Mouse (Mus musculus) layer of hippocampus, postnatal 36 days (tissue): ENCODE data around the gene Nifk. TPM values are rescaled to one million over a fixed set of nuclear protein-coding genes. Genes with fewer than 3 reads are reported as not detected.

ENCODE experiments used
- DNase-seq, 2 experiments: peaks; one replicate each; pipeline ENCODE4 v3.0.0; 2022
- total RNA-seq, 2 experiments: library from RNA; stranded (reverse); gene quantifications; 2 replicates each; pipeline ENCODE4 v1.2.3; 2021

The Nifk gene
- total RNA-seq, 2 experiments from 2014 or later: 25.5 to 27.5 TPM

DNA sequence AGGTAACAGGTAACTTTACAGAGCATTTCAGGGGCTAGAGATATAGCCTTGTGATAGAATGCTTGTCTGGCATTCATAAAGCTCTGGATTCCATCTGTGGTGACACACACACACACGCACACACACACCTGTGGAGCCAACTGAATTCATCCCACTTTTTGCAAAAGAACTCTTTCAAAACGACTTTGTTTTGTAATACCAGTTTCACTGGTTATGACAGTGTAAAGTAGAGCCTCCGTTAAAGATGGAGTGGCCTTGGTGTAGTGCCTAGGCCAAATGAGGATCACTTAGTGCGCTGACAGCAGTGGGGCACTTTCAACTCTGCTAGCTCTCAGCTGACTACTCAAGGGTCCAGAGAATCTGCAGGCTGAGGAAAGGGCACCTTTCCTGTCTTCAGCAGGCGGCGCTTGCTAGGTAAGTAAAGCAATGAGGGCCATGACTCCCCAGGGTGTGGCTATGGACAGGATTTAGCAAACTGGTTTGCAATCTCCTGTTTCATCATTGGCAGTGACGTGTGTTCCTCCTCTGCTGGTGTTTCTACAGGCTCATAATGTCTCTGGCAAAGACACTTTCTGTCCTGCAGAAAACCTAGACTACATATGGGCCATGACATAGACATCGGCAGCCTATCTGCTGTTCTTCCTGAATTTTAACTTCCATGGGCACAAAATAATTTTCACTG, 58.6 kb downstream of the Nifk start:
- DNase-seq: no peak

Other genes starting within 250 kb of the Nifk start
- gene Gm29106, start 145.3 kb upstream of the Nifk start, total RNA-seq: not detected
- 100 to 1,000 TPM in 1 of 2 experiments, 10 to 100 TPM in 1; 98.6 to 104 TPM for gene Tsn, start 10.1 kb upstream of the Nifk start, total RNA-seq
- 100 to 1,000 TPM in 1 of 2 experiments, 10 to 100 TPM in 1; 92.6 to 106 TPM for gene Clasp1, start 67.2 kb downstream of the Nifk start, total RNA-seq